Mouse (Mus musculus) gastrocnemius, adult 18-20 months (tissue): ENCODE measurements around the gene Casp1. TPM values are rescaled to one million over a fixed set of nuclear protein-coding genes. Genes with fewer than 3 reads are reported as not detected.
A peak's percentile ranks its signal among the peaks of the same experiment; 100 is the strongest.

Source experiments
- DNase-seq: peaks from one replicate; pipeline ENCODE4 v3.0.0; 2021; ENCODE audit warnings: low spot score
- long read RNA-seq, 2 experiments: library from polyadenylated mRNA; stranded (forward); transcript quantifications; one replicate each; pipeline ENCODE4 v2.0.0; 2021
- total RNA-seq, 2 experiments: library from RNA; stranded (reverse); gene quantifications; 2 replicates each; pipeline ENCODE4 v1.2.3; 2021

Casp1 gene
- under 1 TPM; 0.30 to 0.50 TPM for total RNA-seq
- long read RNA-seq, experiment 1 = 0 reads
- long read RNA-seq, experiment 2, partial matches to known transcripts = 0 of 1 reads
- long read RNA-seq, experiment 2, other reads (novel, unspliced or antisense) = 0 of 1 reads

DNA sequence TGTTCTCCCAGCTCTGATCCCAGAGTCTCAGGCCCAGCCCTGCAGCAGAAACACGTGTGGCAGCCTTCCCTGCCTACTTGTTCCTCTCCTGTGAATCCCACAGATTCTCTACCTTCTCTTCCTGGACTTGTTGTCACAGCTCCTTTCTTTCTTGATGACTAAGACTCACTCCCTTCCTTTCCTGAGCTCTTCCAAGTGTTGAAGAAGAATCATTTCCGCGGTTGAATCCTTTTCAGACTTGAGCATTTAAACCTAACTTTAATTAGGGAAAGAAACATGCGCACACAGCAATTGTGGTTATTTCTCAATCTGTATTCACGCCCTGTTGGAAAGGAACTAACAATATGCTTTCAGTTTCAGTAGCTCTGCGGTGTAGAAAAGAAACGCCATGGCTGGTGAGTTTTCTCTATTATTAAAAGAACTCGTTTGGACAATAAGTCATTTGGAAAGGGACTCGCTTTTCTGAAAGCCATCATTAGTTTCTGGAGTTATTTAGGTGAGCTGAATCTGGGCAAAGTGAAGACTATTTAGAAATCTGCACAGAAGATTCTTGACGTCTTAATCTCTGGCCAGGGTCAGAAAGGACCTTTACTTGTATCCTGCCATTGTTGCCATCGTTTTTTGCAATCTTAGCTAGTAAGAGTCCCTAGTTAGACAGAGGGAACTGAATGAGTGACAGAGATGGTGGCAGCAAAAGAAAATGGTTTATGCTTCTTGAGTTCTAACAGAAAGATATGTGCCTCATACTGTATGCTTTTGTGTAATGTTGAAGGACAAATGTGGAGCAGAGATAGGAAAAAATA lies at the start of gene Casp1:
Gene Casp1 (plus strand): TSS at position 189 of the 803 bp plus-strand sequence.
- no peak for DNase-seq

DNA sequence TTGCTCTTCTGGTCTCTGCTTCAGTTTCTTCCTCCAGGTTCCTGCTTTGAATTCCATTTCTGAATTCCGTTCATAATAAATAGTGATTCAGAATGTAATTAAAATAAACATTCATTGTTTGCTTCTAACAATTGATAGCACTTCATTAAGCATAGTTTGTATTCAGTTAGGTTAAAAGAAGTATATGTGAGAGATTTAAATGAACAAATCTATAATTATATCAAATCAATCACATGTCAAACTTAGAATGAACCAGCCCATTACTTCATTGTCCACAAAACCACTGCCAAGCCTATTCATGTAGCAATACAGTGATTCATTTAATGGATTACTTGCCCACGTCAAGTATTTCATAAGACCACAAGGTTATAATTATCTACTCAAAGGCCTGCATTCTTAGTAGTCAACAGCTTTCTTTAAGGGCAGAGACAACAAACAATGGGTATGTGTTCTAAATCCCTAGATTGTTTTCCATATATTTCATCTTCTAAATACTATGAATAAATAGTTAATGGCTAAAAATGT lies 34.3 kb upstream of the Casp1 start:
- no peak for DNase-seq

DNA sequence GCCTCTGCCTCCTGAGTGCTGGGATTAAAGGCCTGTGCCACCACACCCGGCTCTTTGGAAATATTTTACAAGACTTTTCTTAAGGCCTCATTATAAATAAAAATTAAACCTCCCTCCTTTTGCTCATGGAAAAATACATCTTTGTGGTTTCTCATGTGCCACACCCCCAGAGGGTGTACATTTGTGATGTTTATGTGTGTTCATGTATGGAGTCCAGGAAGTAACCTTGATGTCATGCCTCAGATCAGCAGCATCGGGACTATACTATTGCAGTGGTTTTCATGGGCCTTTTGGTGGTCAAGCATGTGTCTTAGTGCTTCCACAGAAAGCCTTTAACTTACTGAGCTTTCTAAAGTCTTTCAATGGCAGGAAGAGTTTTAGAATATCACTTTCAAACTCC lies 28.0 kb upstream of the Casp1 start:
- no peak for DNase-seq

DNA sequence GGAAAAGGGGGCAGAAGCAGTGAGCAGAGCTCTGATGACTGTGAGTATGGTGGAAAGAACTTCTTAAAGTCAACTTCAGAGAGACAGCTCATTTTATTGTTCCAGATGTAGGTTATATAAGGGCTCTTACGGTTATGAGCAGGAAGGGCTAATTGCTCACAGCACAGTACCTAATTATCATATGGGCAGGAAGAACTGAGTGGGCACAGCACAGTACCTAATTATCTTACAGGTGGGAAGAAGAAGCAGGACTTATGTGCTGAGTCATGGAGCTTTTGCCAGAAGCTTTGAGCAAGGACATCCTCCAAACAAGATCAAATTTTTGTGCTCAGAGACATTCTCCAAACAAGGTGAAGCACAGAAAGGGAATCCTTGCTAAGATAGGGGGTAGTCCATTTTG lies 27.4 kb upstream of the Casp1 start:
- DNase-seq = no peak

DNA sequence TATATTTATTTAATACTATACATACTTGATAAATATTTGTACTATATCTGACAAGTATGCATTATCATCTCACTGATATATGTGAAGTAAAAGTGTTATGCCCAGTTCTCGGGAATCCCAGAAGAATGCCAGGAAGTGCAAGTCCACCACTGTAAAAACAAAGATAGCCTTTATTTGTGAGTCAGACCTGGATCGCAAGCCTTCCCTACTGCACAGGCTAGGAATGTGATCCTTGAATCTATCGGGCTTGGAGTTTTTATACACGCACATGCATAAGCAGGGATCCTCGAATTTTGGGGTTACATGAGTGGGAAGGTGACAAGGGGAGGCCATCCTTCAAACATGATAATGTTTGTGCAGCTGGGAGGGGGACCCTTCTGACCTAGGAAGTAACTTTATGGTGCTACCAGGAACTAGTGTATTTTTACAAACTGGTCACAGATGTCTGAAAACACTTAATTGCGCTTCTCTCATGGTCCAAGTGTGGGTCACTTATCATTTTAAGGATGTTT lies 26.9 kb upstream of the Casp1 start:
- no peak for DNase-seq

DNA sequence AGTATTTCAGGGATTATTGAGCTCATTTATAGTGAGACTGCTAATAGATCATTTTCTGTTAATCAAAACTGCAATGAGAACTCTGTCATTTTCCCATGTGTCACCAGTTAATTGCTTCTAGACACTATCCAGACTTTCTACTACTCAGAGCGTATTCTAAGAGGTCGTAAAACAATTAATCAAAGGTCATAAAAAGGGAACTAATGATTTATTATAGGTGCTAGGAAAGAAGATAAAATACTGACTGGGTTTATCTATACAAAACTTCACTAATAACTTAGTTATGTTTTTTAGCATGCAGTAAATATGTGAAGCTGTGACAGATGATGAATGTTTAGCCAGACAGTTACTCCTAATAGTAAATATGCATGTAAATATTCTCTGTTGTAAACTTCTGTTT lies 12.2 kb upstream of the Casp1 start:
- no peak for DNase-seq

DNA sequence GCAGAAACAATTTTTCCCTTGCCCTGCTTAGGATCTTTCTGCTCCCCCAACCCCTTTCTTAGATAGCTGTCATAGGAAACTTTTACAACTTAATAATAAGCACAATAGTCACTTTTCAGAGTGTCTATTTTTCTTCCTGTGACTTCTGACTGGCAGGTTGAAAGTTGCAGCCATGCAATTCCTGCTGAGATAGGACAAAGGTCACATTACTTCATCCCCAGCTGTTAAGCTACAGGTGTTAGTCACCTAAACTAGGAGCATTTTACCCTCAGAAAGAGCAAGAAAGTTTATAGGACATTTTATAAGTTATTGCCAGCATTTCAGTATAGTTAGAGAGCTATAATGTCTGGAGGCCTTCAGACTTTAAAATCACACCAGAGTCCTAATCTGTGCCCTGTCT lies 11.7 kb upstream of the Casp1 start:
- DNase-seq = no peak

DNA sequence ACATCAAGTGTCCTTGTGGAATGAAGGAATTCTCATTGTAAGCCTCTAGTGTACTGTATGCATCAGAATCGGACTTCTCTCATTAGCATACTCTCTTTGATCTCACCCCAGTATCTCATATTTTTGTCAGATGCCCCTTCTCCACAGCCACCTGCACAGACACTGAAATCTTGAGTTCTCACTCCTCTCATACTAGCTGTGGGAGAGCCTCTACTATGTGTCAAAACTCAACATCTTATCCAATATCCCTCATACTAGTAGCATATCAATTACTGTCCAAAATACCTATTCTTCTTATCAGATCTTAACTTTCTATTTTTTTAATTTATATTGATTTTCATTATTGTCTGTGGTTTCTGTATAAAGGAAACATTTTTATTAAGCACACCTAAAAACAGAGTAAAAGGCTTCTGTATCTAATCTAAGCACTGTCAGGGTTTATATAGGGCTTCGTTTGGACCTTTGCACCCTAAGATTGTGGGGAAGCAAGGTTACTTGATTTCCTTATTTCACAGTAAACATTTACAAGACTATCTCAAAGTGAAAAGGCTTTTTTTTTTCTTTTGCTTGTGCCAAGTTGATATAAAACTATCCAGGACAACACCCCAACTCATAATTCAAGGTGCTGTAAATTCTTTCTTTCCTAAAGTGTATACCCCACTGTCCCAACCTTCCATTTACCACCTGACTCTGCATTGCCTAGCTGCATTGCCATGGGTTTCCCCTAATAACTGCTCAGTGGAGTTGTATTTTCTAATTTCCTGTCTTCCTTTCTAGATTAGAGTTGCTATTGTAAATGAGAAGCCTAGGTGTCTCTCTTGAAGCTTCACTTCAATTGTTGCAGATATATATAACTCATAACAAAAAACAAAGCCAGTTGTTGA lies 1.7 kb upstream of the Casp1 start:
- DNase-seq = no peak

DNA sequence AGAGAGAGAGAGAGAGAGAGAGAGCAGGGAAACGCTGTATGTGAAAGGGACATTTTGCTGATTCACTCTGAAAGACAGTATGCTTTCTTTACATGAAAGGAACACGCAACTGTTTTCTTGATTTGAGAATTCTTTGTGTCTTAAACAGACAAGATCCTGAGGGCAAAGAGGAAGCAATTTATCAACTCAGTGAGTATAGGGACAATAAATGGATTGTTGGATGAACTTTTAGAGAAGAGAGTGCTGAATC lies 740 bp downstream of the Casp1 start:
- DNase-seq = no peak

DNA sequence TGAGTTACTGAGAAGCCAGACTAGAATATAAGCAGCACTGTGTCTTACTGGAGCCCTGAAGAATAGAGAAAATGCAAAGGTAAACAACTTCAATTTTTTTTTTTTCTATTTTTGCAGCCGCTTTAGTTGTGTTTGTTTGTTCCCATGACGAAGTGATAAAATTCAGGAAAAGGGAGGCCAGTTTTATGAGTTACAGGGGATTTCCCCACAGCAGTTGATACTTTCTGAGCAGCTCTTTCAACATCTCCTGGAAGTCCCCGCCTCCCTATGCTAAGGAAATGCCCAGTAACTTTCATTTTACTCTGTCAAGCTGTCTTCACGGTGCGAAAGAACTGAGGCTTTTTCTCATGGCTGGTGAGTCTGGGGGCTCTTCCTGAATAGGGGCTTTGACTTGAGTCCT lies 10.2 kb downstream of the Casp1 start, which contains the start of gene Casp4:
Gene Casp4 (plus strand): TSS at position 268 of the 400 bp plus-strand sequence.
- peak; percentile 37 for DNase-seq

DNA sequence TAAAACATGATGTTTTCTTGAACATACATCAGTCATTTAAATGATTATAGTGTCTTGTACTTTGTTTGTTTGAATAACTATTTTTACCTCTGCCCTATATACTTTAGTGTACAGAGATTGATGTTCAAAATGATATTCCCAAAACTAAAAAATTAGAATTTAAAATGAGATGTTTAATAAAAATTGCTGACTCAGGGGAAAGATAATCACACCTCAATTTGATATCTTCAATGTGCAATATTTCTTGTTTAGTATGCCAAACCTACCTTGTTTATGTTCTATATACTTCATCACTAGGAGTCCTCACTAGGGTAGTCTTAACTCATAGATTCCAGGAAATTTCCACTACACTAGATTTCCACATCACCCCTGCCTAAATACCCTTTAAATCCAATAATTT lies 11.8 kb downstream of the Casp1 start:
- DNase-seq = no peak

DNA sequence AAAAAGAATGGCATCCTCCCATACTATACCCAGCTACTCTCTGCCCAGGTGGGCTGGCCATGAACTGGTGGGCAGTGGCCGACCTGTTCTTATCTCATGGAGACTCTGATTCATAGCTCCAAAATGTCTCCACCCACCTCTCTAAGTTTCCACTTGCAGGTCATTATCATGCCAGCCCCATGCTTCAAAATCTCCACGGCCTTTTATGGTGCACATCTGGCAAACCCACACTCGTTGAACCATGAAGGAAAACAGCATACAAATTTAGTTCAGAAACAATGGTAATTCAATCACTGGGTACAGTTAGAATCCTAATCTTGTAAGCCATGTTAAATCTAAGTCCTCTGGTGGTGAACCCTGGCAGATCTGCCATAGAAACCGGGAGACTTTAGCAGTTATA lies 13.1 kb downstream of the Casp1 start:
- no peak for DNase-seq

DNA sequence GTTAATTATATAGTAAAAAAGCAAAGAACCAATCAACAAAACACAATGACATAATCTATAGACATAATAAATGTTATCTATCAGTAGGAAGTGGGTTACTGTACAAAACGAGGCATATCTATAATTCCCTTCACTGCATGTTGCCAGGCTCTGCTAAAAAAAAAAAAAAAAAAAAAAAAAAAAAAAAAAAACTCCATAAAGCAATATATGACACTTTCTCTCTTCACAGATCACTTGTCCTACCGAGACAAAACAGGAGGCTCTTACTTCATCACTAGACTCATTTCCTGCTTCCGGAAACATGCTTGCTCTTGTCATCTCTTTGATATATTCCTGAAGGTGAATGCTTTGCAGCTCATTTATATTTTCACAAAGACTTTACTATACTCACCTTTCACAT lies 29.9 kb downstream of the Casp1 start:
- DNase-seq = no peak

DNA sequence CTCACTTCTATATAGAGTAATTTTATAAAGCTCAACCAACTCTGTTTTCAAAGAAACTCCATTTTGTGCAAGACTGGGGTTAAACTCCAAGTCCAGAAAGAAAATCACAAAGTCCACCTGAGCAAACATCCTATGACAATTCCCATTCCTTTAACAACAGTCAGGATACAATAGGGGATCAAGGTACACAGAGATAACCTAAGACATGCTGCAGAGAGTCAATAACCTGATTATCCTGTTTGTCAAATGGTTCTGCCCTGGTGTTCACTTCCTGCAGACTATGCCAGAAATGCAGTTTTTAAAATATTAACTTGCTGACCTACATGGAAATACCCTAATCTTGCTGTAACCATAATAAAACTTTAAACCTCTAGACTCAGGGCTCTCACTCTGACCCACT lies 34.1 kb downstream of the Casp1 start:
- no peak for DNase-seq

DNA sequence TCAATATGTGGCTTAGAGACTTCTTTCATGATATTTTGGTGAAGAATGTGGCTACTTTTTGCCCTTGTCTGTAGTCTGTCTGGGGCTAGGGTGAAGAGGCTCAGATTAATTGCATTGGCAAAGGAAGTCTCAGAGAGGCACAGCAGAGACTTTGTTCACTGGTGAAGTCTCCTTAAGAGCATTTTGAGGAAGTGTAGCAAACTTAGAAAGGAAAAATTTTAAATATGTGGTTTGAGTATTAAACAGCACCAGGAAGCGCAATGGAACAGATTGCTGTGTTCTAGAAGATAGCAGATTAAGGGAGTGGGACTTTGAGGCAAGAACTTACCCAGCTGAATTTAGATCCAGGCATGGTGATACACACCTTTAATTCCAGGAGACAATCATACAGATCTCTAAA lies 35.1 kb downstream of the Casp1 start:
- no peak for DNase-seq

DNA sequence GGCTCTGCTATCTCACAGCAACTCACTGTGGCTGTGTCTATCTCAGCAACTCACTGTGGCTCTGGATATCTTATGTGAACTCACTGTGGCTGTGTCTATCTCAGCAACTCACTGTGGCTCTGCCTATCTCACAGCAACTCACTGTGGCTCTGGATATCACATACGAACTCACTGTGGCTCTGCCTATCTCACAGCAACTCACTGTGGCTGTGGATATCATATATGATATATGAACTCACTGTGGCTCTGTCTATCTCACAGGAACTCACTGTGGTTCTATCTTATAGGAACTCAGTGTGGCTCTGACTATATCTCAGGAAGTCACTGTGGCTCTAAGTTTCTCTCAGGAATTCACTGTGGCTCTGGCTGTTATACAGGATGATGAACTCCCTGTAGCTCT lies 44.8 kb downstream of the Casp1 start:
- no peak for DNase-seq

DNA sequence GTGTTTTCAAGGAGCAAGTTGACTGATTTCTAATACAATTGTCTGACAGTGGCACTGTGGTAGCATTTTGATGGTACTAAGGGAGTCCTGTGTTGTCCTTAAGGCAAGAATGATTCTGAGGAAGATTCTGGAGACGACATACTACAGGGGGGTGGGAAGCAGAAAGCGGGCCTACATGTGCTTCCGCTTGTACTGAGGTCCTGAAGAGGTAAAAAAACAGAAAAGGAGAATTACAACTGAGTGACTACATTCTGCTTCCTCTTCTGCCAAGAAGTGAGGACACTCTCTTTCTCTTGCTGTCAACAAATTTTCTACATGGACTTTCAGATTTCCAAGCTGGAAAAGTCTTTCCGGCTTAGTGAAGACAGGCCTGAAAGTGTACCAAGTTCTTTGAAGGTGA lies 45.8 kb downstream of the Casp1 start:
- DNase-seq = peak; percentile 6

DNA sequence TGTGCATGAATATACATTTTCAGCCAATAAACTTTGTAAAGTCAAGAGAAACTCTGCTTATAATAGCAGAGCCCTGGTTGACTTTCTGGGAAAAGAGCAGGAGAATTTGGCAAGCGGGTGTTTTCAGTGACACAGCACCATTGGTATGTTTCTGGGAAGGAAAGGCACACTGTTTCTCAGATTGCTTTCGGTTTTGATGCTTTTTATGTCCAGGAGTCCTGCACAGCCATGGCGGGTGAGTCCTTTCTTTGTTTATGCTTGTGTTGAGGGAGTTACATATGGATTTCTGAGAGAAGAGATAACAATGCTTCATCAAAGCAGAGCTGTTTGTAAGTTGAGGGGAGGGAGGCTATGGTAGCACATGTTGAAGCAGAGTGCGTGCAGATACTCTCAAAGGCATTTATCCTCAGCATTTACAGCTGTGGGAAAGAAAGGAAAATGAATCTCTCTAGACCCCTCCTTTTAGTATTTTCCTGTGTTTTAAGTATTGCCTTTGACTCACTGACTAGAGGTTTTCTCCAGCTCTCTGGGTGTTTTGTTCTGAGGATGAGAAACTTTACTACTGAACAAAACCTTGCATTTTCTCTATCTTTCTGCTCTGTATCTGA lies 47.1 kb downstream of the Casp1 start, which contains the start of gene Casp12:
Gene Casp12 (plus strand): TSS at position 140 of the 608 bp plus-strand sequence.
- DNase-seq = peak; percentile 59

DNA sequence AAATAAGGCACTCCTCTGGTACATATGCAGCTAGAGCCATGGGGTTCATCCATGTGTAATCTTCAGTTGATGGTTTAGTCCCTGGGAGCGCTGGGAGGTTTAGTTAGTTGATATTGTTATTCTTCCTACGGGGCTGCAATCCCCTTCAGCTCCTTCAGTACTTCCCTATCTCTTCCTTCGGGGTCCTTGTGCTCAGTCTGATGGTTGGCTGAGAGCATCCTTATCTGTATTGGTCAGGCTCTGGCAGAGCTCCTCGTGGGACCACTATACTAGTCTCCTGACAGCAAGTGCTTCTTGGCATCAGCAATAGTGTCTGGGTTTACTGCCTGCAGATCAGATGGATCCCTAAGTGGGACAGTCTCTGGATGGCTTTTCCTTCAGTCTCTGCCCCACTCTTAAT lies 49.1 kb downstream of the Casp1 start:
- DNase-seq = no peak

DNA sequence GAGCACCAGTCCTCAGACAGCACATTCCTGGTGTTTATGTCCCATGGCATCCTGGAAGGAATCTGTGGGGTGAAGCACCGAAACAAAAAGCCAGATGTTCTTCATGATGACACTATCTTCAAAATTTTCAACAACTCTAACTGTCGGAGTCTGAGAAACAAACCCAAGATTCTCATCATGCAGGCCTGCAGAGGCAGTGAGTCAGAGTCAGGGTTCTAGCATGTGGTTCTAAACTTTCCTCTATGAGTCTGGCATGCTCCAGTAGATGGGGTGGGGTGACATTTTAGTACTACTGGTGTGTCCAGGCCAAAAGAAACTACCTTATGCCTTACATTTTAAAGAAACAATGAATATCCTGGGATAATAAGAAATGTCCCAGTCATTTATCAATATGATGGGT lies 55.4 kb downstream of the Casp1 start:
- DNase-seq = no peak

DNA sequence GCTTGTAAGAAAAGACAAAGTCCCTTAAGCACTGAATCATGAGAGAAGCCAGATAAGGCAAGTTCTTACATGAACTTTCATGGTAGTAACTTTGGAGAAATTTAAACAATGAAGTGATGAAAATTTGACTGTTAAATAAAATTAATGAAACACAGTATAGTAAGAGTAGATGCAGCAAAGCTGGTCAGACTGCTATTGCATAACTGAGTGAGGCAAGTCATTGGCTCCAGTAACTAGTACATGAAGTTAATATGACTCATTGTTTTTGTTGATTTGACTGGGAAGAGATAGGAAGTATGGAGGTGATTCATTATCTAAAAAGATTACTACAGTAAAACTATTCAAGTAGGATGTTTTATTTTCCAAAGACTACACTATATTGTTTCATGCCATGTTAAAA lies 58.5 kb downstream of the Casp1 start:
- peak; percentile 24 for DNase-seq
